Mouse (Mus musculus): Measurements from ENCODE around the gene Kcnj3.
"Not testable (repeated sequence)": the region's sequence is repeated elsewhere in the genome, so short reads cannot be mapped to it uniquely, and the experiment has no call there.

Kcnj3 gene

GRCm38 (mm10) chr2:55435721-55436260, at the start of gene Kcnj3:
Kcnj3 (plus strand) TSS chr2:55435970.
- no peak for DNase-seq (ENCODE audit: extremely low read depth, low read depth, low spot score)

GRCm38 (mm10) chr2:55390330-55390989, 45.3 kb upstream of the Kcnj3 start:
- no peak for DNase-seq (ENCODE audit: extremely low read depth, low read depth, low spot score)

GRCm38 (mm10) chr2:55405307-55405706, 30.5 kb upstream of the Kcnj3 start:
- DNase-seq (ENCODE audit: extremely low read depth, low read depth, low spot score): no peak

- DNase-seq (ENCODE audit: extremely low read depth, low read depth, low spot score): no peak
Observed at GRCm38 (mm10) chr2:55427633-55428032, 8.1 kb upstream of the Kcnj3 start.

DNA sequence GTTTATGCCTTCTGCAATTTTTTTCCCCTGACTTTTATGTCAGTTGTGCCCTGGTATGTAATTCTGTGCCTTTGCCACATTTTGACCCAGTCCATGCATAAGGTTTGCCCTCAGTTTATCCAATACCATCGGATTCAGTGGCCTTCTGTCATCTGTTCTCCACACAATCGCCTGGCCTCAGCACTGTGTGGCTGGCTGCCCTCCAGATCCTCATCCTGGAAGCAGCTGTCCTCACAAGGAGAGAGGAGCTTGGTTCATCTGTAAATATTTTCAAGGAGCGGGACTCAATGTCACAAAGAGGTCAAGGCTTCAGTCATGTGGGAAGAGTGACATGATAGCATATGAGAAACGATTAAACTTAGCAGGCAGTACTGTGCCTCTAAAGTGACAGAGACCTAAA, 3.7 kb upstream of the Kcnj3 start:
- DNase-seq (ENCODE audit: extremely low read depth, low read depth, low spot score): no peak

GRCm38 (mm10) chr2:55436261-55437006, 664 bp downstream of the Kcnj3 start:
- no peak for DNase-seq (ENCODE audit: extremely low read depth, low read depth, low spot score)

GRCm38 (mm10) chr2:55437007-55437949, 1.5 kb downstream of the Kcnj3 start:
- DNase-seq (ENCODE audit: extremely low read depth, low read depth, low spot score): no peak

DNA sequence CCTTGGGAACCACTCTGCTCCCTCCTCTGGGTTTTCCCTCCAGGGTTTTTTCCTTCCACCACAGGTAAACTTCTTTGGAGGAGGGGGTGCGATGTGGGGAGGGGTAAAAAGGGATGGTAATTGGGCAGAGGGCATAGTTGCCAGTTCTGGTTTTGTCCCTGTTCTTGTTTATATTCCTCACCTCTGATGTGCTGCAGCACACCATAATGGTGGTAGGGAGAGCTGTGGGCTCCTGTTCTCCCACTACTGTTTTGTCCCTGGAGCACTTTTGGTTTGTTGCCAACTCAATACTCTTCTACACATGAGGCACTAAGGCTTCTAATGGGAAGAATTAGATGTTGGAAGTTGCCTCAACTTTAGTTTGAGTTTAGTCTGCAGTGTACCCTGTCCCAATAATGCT, 2.2 kb downstream of the Kcnj3 start:
- no peak for DNase-seq (ENCODE audit: extremely low read depth, low read depth, low spot score)

DNA sequence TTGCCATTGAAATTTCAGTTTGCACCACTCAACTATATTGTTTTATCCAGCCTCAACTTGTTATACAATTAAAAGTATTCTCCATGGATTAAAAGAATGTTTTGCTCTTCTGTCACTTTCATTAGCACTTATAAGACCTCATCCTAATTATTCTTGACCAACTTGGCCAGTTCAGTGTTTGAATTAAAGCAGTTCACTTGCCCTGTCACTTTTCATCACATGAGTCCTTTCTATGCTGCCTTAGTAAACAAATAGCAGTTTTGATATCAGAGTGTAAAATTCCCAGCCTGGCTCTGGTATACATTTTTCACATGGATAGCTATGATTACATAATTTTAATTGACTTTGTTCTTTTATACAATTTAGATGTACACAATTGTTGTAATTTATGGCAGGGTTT, 3.4 kb downstream of the Kcnj3 start:
- DNase-seq (ENCODE audit: extremely low read depth, low read depth, low spot score): no peak

GRCm38 (mm10) chr2:55442006-55442405, 6.2 kb downstream of the Kcnj3 start:
- no peak for DNase-seq (ENCODE audit: extremely low read depth, low read depth, low spot score)

DNA sequence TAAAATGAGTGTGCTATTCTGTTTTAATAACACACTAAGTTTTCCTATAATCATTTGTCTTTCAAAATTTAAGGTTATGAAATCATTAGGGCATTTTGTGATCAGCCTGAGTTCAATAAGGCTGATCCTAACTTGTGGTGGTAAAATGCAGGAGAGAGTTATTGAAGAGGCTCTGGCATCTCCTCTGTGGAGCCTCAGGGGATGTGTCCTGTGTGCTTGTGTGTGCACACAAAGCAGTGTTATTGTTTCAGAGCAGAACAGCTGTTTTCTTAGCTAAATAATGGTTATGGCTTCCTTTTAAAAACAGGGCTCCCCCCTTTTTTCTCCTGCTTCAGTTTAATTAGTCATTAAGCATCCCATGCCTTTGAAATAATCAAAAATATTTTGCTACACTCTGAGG, 11.5 kb downstream of the Kcnj3 start:
- DNase-seq (ENCODE audit: extremely low read depth, low read depth, low spot score): no peak

GRCm38 (mm10) chr2:55450774-55451173, 15.0 kb downstream of the Kcnj3 start:
- no peak for DNase-seq (ENCODE audit: extremely low read depth, low read depth, low spot score)

DNA sequence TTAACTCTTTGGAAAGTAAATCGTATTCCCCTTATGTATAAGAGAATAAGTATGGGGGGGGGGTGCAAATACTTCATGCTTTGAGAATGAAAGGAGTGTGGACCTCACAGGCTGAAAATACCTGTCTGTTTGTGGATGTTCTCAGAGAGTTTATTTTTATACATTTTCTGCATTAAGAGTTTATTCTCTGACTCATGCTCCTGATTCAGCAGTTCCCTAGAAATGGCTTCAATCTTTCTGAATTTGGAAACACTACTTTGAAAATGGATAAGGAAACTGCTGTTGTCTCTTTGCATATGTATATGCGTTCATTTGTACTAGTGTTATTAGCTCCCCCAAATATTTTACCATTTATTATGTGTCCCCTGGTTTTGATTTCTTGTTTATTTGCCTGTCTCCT, 23.4 kb downstream of the Kcnj3 start:
- no peak for DNase-seq (ENCODE audit: extremely low read depth, low read depth, low spot score)

DNA sequence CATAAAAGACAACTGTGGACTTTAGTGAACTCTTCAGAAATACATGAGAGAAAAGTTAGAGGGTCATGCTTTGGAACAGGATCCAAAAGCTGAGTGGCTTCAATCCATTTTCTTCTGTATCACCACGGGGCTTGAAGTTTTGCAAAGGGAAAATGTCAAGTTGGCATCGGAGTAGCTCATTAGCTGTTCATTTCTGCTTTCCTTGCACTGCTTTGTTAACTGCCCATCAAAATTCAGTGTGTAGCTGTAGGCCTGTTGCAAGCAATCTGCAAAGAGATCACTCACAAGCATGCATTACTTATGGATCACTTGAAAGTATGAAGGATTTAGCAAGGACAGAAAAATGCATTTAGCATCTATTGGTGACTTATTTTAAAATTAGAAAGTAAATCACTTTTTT, 33.4 kb downstream of the Kcnj3 start:
- no peak for DNase-seq (ENCODE audit: extremely low read depth, low read depth, low spot score)

DNA sequence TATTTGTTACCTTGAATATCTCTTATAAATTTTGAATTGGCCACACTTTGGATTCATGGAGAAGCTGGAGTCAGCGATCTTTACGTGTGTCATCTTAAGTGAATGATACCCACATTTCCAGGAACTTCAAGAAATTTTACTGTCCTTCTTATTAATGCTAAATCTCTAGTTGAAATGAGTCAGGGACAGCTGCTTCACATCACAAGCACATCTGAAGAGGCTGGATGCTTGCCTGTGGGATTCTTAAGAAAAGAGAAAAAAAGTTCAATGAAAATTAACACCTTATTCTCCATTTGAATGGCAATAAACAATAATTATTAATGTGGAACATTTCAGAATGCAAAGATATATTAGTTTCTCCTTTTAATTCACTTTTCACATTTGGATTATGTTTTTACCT, 34.2 kb downstream of the Kcnj3 start:
- no peak for DNase-seq (ENCODE audit: extremely low read depth, low read depth, low spot score)

GRCm38 (mm10) chr2:55479511-55479910, 43.7 kb downstream of the Kcnj3 start:
- no peak for DNase-seq (ENCODE audit: extremely low read depth, low read depth, low spot score)

- no peak for DNase-seq (ENCODE audit: extremely low read depth, low read depth, low spot score)
Observed at GRCm38 (mm10) chr2:55479933-55480601, 44.3 kb downstream of the Kcnj3 start.

DNA sequence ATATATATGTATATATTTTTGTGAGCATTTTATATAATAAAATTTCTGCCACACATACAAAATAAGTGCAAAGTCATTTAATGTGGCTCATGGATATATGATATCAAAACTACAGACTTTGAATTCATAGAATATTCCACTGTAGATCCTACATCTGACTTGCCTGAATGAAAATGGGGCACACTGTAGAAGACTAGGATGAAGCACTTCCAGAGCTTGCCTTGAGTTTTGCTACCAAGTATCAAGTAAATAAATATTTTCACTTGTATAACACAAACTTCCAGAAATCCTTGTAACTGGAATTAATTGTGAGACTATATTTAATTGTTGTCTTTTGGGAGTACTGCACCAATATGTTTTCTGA, 44.8 kb downstream of the Kcnj3 start:
- DNase-seq (ENCODE audit: extremely low read depth, low read depth, low spot score): no peak

GRCm38 (mm10) chr2:55485500-55486129, 49.8 kb downstream of the Kcnj3 start:
- not testable (repeated sequence) for DNase-seq (ENCODE audit: extremely low read depth, low read depth, low spot score)
